Mouse (Mus musculus) testis, adult 2 months (tissue): ENCODE results near the gene Kcnj8. TPM values are rescaled to one million over a fixed set of nuclear protein-coding genes. Genes with fewer than 3 reads are reported as not detected.

Experiments used
- H3K27ac ChIP-seq: fragments of 200-500 bp; 2 replicates; pipeline ENCODE4 v1.5.1; 2012; ENCODE audit warnings: low read depth, low read length; ENCODE audit not compliant: control insufficient read depth, insufficient read depth
- H3K27me3 ChIP-seq: fragments of 200-500 bp; 2 replicates; pipeline ENCODE4 v1.6.1; 2012; ENCODE audit warnings: mild to moderate bottlenecking, low read length, moderate library complexity; ENCODE audit not compliant: control insufficient read depth, insufficient read depth
- H3K36me3 ChIP-seq: fragments of 200-500 bp; 2 replicates; pipeline ENCODE4 v1.6.1; 2012; ENCODE audit warnings: mild to moderate bottlenecking, low read length; ENCODE audit not compliant: control insufficient read depth, insufficient read depth
- H3K4me1 ChIP-seq: fragments of 200-500 bp; 2 replicates; pipeline ENCODE4 v1.6.1; 2012; ENCODE audit warnings: low read length; ENCODE audit not compliant: control insufficient read depth, insufficient read depth
- H3K4me3 ChIP-seq: fragments of 200-500 bp; 2 replicates; pipeline ENCODE4 v1.5.1; 2012; ENCODE audit warnings: low read depth, mild to moderate bottlenecking, low read length, moderate library complexity, mixed read lengths; ENCODE audit not compliant: control insufficient read depth
- CTCF ChIP-seq: fragments of 200-500 bp; IDR thresholded peaks from 2 replicates; pipeline ENCODE4 v1.5.1; 2012; ENCODE audit warnings: low read depth, mild to moderate bottlenecking, inconsistent platforms, low read length, moderate library complexity; ENCODE audit not compliant: control insufficient read depth, insufficient read depth, insufficient replicate concordance
- POLR2A ChIP-seq: fragments of 200-500 bp; IDR thresholded peaks from 2 replicates; pipeline ENCODE4 v1.6.1; 2012; ENCODE audit warnings: low read depth, mild to moderate bottlenecking, inconsistent platforms, low read length, moderate library complexity; ENCODE audit not compliant: control insufficient read depth
- polyA plus RNA-seq: library from polyadenylated mRNA; depleted of rRNA; stranded (reverse); fragments of >200 nt; gene quantifications from 2 replicates; pipeline ENCODE4 v1.2.3, GENCODE M21; 2012

Gene Kcnj8
- polyA plus RNA-seq, 1 experiment: 0.52 TPM

DNA sequence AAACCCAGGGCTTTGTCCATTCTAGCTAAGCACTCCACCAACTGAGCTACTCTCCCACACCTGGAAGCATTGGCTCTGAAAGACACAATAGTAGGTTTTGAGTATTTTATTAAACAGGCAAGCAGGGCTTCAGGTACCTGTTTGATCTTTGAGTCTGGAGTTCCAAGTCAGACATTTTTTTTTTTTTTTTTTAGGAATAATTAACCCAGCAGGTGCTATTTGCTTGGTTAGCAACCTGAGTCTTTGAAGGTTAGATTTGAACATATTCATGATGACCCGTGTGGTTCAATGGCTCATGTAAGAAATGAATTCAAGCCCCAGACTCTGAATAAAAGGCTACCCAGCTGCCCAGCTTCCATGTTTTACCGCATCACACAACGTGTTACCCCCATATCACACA, 6.7 kb downstream of the Kcnj8 start:
- Histone ChIP-seq H3K27me3 (no peaks in the 10 kb centered on the region), H3K36me3 (no peaks in the 10 kb centered on the region), H3K4me1 (peaks cover 7% of the 10 kb centered on the region), H3K4me3 (no peak overlapping the region), H3K27ac (no peak overlapping the region)
- TF ChIP-seq POLR2A: no peak
- TF ChIP-seq CTCF: no peak

DNA sequence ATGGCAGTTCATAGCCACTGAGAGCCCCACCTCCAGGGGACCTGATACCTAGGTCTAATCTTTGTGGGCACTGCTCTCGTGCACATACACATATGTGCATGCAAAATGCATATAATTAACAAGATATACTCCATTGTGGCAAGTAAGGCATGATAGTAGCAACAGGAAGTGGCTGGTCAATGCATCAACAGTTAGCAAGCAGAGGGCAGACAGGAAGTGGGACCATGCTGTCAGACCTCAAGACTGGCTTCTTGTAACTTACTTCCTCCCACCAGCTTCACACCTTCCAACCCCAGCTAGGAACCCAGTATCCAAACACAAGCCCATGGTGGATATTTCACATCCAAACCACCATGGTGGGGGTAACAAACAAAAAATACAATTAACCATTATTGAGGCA, 10.3 kb downstream of the Kcnj8 start:
- Histone ChIP-seq H3K4me3 (no peak overlapping the region), H3K27ac (no peak overlapping the region), H3K36me3 (no peaks in the 10 kb centered on the region), H3K4me1 (peaks cover 8% of the 10 kb centered on the region), H3K27me3 (no peaks in the 10 kb centered on the region)
- no peak for TF ChIP-seq POLR2A
- TF ChIP-seq CTCF: no peak

DNA sequence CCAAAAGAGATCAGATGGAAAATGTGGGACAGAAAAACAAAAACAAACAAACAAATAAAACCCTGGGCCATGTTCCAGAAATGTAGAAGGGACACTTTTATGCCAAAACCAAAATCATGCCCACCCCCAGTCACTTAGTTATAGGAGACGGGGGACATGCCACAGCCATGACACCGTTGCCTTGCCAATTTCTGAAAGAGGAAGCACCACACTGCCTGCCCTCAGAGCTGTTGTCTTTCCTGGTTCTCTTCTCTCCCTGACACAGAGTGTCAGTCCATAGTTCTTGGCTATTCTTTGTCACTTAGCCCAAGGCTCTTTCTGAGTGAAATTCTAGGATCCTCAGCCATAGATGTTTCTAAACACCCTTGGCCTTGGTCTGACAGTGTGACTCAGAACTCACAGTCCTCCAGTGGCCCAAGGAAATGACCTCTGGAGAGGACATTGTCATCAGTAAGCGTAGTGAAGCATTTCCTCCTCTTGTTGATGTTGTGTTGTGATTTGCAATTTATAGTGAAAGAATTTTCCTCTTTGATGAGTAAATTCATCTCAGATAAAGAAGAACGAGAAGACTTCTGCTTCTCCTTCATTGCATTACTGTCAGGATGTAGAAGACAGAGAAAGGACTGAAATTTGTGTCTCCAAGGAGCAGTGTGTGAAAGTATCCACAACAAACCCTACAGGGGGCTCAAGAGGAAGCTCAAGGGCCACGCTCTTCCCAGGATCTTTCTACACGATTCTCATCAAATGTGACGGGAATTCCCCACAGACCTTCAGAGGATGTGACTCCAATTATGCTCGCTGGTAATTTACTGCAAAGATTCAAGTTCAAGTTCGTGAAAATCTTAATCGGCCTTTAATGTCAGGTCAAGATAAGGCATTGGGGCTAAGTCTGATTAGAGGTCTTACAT, 12.4 kb downstream of the Kcnj8 start:
- Histone ChIP-seq H3K27me3 (no peaks in the 10 kb centered on the region), H3K4me3 (no peak overlapping the region), H3K4me1 (peaks cover 2% of the 10 kb centered on the region; the same call in 1 of the 2 replicates), H3K36me3 (no peaks in the 10 kb centered on the region), H3K27ac (no peak overlapping the region)
- no peak for TF ChIP-seq CTCF
- no peak for TF ChIP-seq POLR2A

DNA sequence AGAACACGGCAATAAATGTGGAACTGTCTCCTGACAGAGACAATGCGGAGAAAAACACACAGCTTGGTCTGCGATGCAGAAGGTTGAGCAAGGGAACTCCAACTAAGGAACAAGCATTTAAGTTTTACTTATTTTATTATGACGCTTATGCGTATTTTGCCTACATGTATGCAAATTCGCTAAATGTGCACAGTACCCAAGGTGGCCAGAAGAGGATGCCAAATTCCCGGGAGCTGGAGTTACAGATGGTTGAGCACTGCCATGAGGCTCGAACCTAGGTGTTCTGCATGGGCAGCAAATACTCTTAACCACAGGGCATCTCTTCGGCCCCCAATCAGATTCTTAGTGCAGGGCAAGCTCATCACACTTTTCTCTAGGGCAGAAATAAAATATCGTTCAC, 13.3 kb downstream of the Kcnj8 start:
- no peaks in the 10 kb centered on the region for H3K36me3 ChIP-seq
- TF ChIP-seq POLR2A: no peak
- no peak for TF ChIP-seq CTCF
- no peak overlapping the region for H3K4me3 ChIP-seq
- H3K27me3 ChIP-seq: no peaks in the 10 kb centered on the region
- H3K4me1 ChIP-seq: peaks cover 2% of the 10 kb centered on the region; the same call in 1 of the 2 replicates
- H3K27ac ChIP-seq: no peak overlapping the region

DNA sequence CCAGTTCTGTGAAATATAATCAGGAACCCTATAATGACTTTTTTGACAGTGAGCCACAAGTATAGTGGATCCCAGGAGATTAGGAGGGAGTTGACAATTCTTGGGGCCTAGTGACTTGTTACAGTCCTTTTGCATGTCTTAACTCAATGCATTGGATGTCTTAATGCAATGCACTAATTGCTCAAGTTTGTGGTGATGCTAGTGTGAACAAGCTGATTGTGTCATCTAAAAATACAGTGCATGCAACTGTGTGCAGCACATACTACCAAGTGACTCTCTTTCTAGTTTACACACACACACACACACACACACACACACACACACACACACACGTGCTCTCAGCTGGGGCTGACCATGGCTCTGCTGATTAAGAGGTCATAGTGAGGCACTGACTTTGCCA, 15.4 kb downstream of the Kcnj8 start:
- H3K27me3 ChIP-seq: no peaks in the 10 kb centered on the region
- no peaks in the 10 kb centered on the region for H3K36me3 ChIP-seq
- peaks cover 2% of the 10 kb centered on the region; the same call in 1 of the 2 replicates for H3K4me1 ChIP-seq
- H3K27ac ChIP-seq: no peak overlapping the region
- TF ChIP-seq POLR2A (no peak), CTCF (no peak)
- no peak overlapping the region for H3K4me3 ChIP-seq

DNA sequence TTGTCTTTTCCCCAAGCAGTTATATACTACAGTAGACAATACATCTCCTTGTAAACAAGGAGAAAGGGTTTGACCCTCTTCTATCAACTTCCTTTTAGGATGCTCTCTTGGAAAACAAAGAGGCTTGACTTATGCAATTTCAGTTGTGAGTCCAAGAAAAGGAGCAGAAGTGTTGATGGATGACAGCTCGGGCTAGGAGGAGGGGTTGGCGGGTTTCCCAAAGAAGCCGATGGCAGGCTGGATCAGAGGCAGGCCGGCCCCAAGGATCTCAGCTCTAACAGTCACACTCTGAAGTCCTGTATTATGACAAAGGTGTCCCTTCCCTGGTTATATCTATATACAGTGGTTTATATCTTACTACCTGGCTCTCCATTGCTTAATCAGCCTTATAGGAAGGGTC, 19.9 kb downstream of the Kcnj8 start:
- H3K36me3 ChIP-seq: no peaks in the 10 kb centered on the region
- H3K4me3 ChIP-seq: no peak overlapping the region
- H3K4me1 ChIP-seq: no peaks in the 10 kb centered on the region
- TF ChIP-seq CTCF: no peak
- no peak for TF ChIP-seq POLR2A
- H3K27ac ChIP-seq: no peak overlapping the region
- H3K27me3 ChIP-seq: no peaks in the 10 kb centered on the region

- TF ChIP-seq POLR2A (no peak), CTCF (no peak)
- Histone ChIP-seq H3K36me3 (no peaks in the 10 kb centered on the region), H3K27ac (no peak overlapping the region), H3K4me1 (no peaks in the 10 kb centered on the region), H3K27me3 (no peaks in the 10 kb centered on the region), H3K4me3 (no peak overlapping the region)
Observed at GRCm38 (mm10) chr6:142550871-142551270, 20.5 kb downstream of the Kcnj8 start.

- H3K4me1 ChIP-seq: peaks cover 6% of the 10 kb centered on the region
- H3K4me3 ChIP-seq: no peak overlapping the region
- H3K27ac ChIP-seq: no peak overlapping the region
- no peak for TF ChIP-seq POLR2A
- TF ChIP-seq CTCF: no peak
- H3K36me3 ChIP-seq: no peaks in the 10 kb centered on the region
- no peaks in the 10 kb centered on the region for H3K27me3 ChIP-seq
Observed at GRCm38 (mm10) chr6:142548377-142548776, 23.0 kb downstream of the Kcnj8 start.
